Mouse (Mus musculus) spleen, postnatal 4 days (tissue): Measurements from ENCODE around the gene 4930474N05Rik.

Source experiments
- DNase-seq, 2 experiments: peaks; one replicate each; pipeline ENCODE4 v3.0.0; 2022; ENCODE audit warnings: low spot score in 2 of 2

Gene 4930474N05Rik

GRCm38 (mm10) chr14:36094617-36095016 is at the start of gene 4930474N05Rik:
4930474N05Rik (plus strand) TSS chr14:36094917.
- no peak for DNase-seq

DNA sequence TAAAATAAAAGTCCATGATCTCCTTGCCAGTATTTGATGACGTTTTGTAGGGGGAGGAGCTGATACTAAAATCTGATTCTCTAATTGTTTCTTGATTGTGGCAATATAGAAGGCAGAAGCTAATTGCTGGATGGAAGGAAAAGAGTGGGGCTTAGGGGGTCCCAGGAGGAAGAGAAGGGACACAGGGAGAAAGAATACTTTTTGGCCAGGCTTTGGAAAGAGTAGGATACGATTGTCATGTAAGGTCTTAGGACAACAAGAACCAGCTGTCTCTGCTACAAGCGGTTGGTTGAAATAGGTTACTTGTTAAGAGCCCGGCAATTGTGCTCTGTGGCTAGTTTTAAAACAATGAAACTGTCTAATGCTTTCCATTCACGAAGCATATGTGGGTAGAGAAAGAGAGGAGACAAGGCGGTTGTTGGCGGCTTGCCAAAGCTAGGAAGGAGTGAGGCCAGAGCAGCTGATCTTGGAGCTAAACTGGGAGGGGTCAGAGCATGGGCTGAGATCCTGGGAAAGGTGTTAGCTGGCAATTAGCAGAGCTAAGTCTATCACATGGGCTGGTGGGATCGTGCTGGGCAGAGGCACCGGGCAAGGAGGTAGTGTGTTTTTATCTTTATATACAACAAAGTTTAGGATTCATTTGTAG is 45.8 kb upstream of the 4930474N05Rik start:
- no peak for DNase-seq

DNA sequence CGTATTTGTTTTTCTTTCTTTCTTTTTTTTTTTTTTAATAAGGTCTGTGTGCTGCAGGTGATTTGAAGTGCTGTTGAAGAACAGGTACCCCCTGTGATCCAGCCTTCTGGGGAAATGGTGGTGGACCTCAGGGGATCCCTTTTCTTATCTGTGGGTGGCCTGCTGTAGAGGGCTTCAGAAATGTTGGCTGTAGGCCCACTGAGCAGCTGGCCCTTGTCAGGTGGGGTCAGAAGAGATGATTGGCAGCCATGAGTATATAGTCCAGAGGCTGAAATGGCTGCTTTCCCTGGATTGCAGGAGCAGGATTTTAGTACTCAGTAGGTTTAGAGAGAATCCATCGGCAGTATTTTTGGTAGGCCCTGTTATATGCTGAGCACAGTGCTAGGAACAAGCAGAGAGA is 41.4 kb upstream of the 4930474N05Rik start:
- DNase-seq, result no peak

DNA sequence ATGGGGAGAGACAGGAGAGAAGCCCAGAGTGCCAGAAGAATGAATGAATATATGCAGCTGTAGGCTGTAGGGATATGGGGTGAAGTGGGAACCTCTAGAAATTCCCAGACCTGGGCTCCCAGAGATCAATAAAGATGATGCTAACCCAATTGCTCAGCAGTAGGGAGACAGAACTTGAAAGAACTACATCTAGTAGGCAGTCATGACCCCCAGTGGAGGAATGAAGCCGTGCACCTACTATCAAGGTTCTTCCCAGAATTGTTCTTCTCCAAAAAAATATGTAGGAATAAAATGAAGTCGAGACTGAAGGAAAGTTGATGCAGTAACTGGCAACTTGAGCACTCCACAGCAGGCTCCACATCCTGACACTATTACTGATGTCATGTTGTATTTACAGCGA is 3.8 kb downstream of the 4930474N05Rik start:
- no peak for DNase-seq

GRCm38 (mm10) chr14:36099647-36100046 is 4.9 kb downstream of the 4930474N05Rik start:
- DNase-seq, result no peak

GRCm38 (mm10) chr14:36100731-36101130 is 6.0 kb downstream of the 4930474N05Rik start:
- no peak for DNase-seq

- DNase-seq, result no peak
Observed at GRCm38 (mm10) chr14:36114481-36114880, 19.8 kb downstream of the 4930474N05Rik start.

GRCm38 (mm10) chr14:36123775-36124335 is 29.1 kb downstream of the 4930474N05Rik start:
- DNase-seq, result no peak

DNA sequence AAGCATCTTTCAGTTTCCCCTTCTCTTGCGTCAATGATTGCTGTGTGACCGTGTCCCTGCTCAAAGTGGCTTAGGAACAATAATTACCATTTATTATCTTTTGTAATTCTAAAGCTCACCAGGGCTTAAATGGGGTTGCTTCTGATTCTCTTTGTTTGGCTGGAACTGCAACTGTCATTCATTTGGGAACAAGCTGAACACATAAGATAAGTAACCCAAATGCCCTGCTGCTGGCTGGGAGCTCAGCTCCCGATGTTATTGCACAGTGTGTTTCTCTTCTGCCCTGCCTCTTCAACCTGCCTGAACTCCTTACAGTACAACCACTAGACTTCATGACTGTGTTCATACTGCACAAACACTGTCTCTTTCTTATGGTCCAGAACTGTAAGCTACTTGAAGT is 41.0 kb downstream of the 4930474N05Rik start:
- DNase-seq, result no peak

GRCm38 (mm10) chr14:36137696-36138095 is 43.0 kb downstream of the 4930474N05Rik start:
- no peak for DNase-seq

- no peak for DNase-seq
Observed at GRCm38 (mm10) chr14:36145261-36145660, 50.5 kb downstream of the 4930474N05Rik start.
